Mouse (Mus musculus) cerebellum, postnatal 10 days (tissue): ENCODE results near the gene Gm47996.
"Not testable (repeated sequence)": the region's sequence is repeated elsewhere in the genome, so short reads cannot be mapped to it uniquely, and the experiment has no call there.

Source experiments
- DNase-seq, 2 experiments: peaks; one replicate each; pipeline ENCODE4 v3.0.0; 2021; ENCODE audit warnings: mixed read lengths in 2 of 2

Gm47996 gene

DNA sequence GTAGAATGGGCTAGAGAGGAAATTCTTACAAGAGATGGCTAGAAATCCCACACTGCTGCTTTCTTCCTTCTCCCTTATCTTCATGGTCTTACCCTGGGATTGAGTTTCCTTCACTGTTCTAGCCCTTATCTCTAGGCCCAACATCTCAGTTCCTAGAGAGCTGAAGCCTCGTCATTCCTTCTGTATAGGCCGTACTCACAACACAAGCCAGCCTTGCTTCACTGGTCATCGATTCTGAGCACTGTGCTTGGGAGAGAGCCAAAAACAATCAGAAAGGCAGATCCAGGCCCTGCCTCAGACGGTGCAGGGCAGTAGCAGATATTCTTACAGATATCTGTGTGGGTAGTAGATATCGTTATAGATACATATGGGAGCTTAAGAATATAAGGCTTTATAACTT lies 1.4 kb upstream of the Gm47996 start:
- not testable (repeated sequence) for DNase-seq

GRCm38 (mm10) chr1:151208944-151209343 lies 987 bp upstream of the Gm47996 start:
- not testable (repeated sequence) for DNase-seq

GRCm38 (mm10) chr1:151211666-151212065 lies 1.7 kb downstream of the Gm47996 start:
- DNase-seq = not testable (repeated sequence)

- no peak for DNase-seq
These were observed 4.9 kb downstream of the Gm47996 start for GRCm38 (mm10) chr1:151214862-151215261.

GRCm38 (mm10) chr1:151215985-151216384 lies 6.1 kb downstream of the Gm47996 start:
- no peak for DNase-seq

DNA sequence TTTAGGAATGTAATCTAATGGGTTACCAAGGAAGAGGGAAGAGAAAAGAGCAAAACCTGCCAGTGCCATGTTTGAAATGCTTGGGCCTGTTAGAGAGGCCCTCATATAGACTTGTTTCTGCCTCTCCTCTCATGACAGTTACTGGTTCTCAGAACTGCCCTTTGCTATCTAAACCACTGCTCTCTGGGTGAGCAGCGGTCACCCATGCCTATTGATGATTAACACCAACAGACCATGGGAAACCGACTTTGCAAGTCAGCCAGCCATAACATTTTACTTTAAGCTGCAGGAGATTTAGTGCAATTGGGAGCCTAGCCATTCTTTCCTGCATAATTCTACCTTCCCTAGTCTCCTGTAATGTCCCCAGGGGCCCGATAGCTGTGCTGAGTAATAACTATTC lies 6.5 kb downstream of the Gm47996 start:
- no peak for DNase-seq

- DNase-seq = no peak
These were observed 9.1 kb downstream of the Gm47996 start for GRCm38 (mm10) chr1:151219045-151219444.

DNA sequence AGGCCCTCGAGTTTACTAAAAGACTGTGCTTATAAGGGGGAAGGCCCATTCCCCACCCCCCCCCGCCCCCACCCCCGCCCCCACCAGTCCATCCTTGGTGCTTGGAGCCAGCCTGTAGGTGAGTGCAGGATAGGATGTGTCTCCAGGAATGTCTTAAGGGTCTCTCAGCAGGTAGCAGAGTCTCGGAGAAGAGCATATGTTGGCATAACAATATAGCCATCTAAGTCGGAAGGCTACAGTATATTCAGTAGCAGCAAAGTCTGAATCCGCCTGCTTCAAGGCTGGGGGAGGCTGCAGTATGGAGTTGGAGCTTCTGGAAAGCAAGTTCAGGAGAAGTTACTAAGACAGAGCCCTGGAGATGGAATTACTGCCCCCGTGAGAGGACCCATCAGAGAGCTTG lies 10.2 kb downstream of the Gm47996 start:
- DNase-seq = no peak

DNA sequence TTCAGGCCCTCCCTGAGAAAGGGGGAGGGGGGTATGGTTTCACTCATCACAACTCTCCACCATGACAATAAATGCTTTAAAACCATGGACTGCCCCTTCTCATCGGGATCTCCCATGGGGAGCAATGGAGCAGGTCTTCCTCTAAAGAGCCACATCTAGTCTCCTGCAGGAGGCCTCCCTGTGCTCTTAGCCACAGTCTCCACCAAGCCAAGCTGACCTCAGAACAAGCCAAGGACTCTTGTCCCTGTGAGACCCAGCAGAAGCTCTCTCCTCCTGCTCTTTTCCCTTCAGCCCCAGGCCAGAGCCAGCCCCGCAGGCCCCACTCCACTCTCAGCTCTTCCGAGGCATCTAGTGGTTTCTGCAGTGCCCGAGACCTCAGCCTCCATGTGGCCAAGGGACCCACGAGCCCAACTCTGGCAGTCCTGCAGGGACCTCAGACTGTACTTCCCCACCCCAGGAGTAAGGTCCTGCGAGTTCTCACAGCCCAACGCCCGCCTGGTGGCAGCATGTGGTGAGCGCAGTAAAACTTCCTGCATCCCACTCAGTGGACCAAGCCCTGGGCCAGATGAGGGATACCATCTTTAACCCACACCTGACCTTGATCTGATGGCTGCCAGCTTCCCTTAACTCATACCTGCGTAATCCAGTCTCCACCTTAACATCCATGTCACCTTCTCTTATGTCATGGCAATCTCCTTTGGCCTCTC lies 12.8 kb downstream of the Gm47996 start:
- DNase-seq = no peak

DNA sequence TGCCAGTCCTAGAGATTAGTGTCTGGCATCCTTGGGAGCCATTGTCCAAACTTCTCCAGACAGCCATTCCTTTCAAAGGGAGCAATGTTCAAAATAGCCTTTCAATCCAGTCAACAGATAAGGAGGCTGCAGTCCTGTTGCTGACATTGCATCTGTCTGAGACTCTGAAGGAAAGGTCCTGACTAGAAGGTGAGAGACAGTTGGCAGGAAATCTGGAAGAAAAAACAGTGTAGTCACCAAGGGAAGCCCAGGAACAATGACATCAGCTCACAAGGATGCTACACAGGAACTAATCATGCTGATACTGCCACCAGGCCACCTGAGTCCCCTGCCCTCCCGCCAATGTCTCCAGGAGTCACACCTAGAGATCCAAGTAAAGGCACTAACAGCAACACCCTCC lies 13.4 kb downstream of the Gm47996 start:
- DNase-seq = no peak

DNA sequence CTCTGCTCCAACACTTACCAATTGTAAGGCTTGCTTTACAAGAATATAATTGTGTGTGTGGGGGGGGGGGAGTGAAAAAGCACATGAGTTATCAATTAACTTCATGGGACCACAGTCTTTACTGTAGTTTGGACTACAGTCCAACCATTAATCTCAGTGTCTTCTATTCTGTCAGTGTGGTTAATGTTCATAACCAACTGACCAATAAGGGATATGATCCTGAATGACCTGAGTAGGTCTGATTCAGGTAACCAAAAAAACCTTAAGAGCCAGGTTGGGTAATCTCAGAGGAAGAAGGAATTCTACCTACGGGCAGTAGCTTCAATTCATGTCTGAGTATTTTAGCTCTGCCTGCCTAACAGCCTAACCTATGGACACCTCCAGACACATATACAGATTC lies 14.6 kb downstream of the Gm47996 start:
- DNase-seq = no peak

DNA sequence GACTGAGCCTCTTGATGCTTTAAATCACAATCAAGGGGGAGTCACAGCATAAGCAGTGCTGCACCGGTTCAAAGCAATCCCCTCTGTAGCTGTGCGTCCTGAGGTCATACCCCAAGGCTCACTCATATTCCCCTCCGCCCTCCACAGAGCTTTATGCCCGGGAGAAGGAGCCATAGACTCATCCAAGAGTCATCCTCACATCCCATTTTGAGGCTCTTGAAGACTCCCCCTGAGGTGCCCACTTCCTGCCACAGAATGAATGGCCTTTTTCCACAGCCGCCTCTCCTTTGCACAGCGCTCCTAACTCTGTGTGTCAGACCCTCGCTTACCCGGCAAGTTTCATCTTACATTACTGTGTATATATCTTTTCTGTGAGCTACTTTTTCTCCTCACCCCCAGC lies 17.6 kb downstream of the Gm47996 start:
- no peak for DNase-seq

DNA sequence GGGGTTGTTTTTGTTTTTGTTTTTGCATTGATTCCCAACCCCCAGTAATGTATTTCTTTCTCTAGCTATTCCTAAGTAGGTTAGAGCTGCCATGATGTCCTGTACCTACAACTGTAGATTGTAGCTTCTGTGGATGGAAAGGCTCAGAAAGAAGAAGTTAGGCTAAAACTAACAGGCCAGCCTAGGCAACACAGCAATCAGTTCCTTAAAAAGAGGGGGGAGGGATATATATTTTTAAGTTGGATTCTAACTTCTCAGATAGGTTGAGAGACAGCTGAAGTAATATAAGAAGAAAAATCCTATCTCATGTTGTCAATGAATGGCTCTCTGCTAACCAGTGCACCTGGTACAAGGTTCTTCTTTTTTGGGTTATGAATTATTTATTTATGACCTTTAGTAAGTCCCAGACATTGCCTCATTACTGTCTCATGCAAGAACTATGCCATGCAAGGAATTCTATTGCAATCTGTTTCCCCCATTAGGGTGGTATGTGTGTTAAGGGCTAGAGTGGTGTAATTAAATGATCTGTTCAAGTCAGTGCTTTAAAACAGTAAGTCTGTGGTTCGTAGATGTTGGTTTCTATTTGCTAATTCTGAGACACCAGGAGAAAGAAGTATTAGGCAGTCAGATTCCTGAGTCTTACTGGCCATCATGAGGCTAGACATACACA lies 18.5 kb downstream of the Gm47996 start:
- no peak for DNase-seq

- DNase-seq = no peak
These were observed 22.4 kb downstream of the Gm47996 start for GRCm38 (mm10) chr1:151232346-151232745.

DNA sequence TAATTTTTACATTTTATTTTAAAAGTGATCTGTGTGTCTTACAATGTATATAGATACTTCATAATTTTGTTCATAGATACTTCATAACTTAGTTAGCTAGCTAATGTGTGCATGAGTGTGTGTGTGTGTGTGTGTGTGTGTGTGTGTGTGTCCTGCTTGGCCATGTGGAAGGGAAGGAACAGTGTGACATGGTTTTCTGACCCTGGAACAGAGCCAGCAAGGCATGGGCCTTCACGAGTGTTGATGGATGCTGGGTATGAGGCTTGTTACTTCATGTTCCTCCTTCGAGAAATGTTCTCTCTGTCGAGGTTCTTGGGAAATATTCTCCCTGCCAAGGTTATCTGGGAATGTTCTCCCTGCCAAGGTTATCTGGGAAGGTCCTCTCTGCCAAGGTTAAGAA lies 23.8 kb downstream of the Gm47996 start:
- DNase-seq = no peak

- no peak for DNase-seq
These were observed 25.6 kb downstream of the Gm47996 start for GRCm38 (mm10) chr1:151235574-151235973.

GRCm38 (mm10) chr1:151236141-151236930 lies 26.4 kb downstream of the Gm47996 start:
- peak in 1 of 2 experiments; percentile 8 for DNase-seq

DNA sequence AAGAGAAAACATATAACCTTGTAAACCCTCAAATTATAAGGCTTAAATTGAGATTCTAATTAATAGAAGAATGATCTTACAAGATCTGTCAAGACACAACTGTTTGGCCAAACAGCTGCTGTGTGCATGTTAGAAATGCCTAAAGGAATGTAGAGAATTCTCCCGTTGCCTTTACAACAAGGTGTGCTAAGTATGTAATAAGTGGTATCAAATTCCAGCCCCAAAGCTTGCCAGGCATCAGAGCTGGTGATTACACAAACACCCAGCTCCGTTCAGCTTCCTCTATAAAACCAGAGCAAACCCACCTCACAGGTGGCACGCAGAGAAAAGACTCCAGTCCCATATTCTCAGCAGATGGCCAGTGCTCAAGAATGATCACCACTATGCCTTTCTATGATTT lies 27.8 kb downstream of the Gm47996 start:
- DNase-seq = no peak

DNA sequence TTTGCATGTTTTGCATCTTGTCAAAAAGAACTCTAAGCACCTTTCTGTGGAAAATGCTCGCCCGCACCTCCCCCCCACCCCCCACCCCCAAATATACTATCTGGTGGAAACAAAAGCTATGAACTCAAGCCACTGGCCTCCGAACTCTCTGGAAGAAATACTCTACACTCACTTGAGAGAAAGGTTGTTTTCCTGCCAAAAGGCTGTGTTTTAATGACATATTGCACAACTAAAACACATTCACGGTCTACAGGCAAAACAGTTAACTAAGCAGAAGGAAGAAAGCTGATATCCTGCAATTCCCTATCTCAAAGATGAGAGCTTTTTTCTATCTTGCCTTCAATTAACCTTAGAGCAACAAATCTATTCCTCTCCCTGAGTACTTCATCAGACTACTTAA lies 33.4 kb downstream of the Gm47996 start:
- no peak for DNase-seq

- DNase-seq = no peak
These were observed 34.1 kb downstream of the Gm47996 start for GRCm38 (mm10) chr1:151244013-151244412.

GRCm38 (mm10) chr1:151244761-151245160 lies 34.8 kb downstream of the Gm47996 start:
- no peak for DNase-seq

DNA sequence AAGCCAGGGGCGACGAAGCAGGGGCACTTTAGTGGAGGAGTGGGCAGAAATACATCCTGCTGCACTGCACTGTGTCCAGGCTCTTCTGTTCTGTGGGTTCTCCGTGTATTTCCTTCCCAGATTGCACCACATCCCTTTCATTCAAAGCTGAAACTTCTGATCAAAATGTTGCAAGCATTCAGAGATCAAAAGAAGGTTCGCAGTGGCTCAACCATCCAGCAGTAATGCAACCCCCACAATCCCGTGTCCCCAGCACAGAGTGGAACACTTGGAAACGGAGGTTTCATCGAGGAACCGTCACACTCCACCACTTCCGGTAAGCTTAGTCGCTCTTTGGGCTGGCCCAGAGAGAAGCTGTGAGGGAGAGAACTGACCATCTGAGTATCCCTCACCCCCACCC lies 35.2 kb downstream of the Gm47996 start:
- DNase-seq = no peak

DNA sequence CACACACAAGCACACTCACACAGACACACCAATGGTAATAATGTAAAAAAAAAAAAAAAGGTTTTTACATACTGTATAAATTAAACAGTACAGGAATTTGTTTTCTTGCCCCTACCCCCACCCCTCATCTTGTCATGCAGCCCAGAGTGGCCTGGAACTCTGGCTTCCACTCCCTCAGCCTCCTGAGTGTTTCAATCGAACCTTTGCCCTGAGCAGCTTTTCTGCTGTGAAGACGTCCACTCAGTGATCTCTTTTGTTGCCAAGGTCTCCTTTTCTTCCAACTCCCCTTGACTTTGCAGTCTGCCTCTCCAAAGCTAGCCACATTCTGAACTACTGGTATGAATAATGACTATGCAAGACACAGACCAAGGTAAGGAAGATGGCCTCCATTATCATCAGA lies 35.9 kb downstream of the Gm47996 start:
- DNase-seq = no peak

- DNase-seq = no peak
These were observed 40.2 kb downstream of the Gm47996 start for GRCm38 (mm10) chr1:151250109-151250508.
